Mouse (Mus musculus) ES-Bruce4 (cell line): Measurements from ENCODE around the gene Hypk. TPM values are rescaled to one million over a fixed set of nuclear protein-coding genes. Genes with fewer than 3 reads are reported as not detected.

Experiments
- H3K27ac ChIP-seq: 2 replicates; pipeline ENCODE4 v1.5.1; 2012; ENCODE audit warnings: low read length, inconsistent platforms; ENCODE audit not compliant: insufficient read depth
- H3K27me3 ChIP-seq: 2 replicates; pipeline ENCODE4 v1.6.1; 2012; ENCODE audit warnings: mild to moderate bottlenecking, low read length, inconsistent platforms; ENCODE audit not compliant: control insufficient read depth, poor library complexity, insufficient read depth, severe bottlenecking
- H3K36me3 ChIP-seq: 2 replicates; pipeline ENCODE4 v1.6.1; 2012; ENCODE audit warnings: inconsistent platforms, mild to moderate bottlenecking, low read length, moderate library complexity; ENCODE audit not compliant: control insufficient read depth, poor library complexity, insufficient read depth, severe bottlenecking
- H3K4me1 ChIP-seq: one replicate; pipeline ENCODE4 v1.8.1; 2011; ENCODE audit warnings: low read length; ENCODE audit not compliant: control insufficient read depth, insufficient read depth
- H3K4me3 ChIP-seq: 2 replicates; pipeline ENCODE4 v1.5.1; 2011; ENCODE audit warnings: low read depth, mild to moderate bottlenecking, low read length
- H3K9ac ChIP-seq: 2 replicates; pipeline ENCODE4 v1.6.1; 2012; ENCODE audit warnings: low read depth, mild to moderate bottlenecking, inconsistent platforms; ENCODE audit not compliant: poor library complexity, severe bottlenecking
- H3K9me3 ChIP-seq: replicated peaks from 2 replicates; pipeline ENCODE4 v1.6.1; 2012; ENCODE audit warnings: mild to moderate bottlenecking, low read length, inconsistent platforms; ENCODE audit not compliant: control insufficient read depth, poor library complexity, insufficient read depth, severe bottlenecking
- CTCF ChIP-seq: IDR thresholded peaks from one replicate; pipeline ENCODE4 v1.8.1; 2011; ENCODE audit warnings: low read depth, low read length
- EP300 ChIP-seq: IDR thresholded peaks from 2 replicates; pipeline ENCODE4 v1.6.1; 2011; ENCODE audit warnings: low read depth, low read length; ENCODE audit not compliant: insufficient read depth
- POLR2A ChIP-seq: IDR thresholded peaks from one replicate; pipeline ENCODE4 v1.8.1; 2011; ENCODE audit warnings: low read length; ENCODE audit not compliant: insufficient read depth
- polyA plus RNA-seq: library from polyadenylated mRNA; stranded (reverse); fragments of >200 nt; gene quantifications from 2 replicates; pipeline ENCODE4 v1.2.4, GENCODE M21; 2011; ENCODE audit warnings: low read depth; ENCODE audit not compliant: missing spikeins, insufficient read depth, insufficient read length

Gene Hypk
- polyA plus RNA-seq = 102 and 107 TPM in 2 replicates

- H3K27me3 ChIP-seq = no peaks in the 10 kb centered on the region
- H3K36me3 ChIP-seq = peaks cover 22% of the 10 kb centered on the region
- H3K4me3 ChIP-seq = no peak within 1 kb of the TSS
Observed at GRCm38 (mm10) chr2:121452990-121453389, at the start of gene Hypk. Hypk (plus strand) TSS chr2:121453290.

DNA sequence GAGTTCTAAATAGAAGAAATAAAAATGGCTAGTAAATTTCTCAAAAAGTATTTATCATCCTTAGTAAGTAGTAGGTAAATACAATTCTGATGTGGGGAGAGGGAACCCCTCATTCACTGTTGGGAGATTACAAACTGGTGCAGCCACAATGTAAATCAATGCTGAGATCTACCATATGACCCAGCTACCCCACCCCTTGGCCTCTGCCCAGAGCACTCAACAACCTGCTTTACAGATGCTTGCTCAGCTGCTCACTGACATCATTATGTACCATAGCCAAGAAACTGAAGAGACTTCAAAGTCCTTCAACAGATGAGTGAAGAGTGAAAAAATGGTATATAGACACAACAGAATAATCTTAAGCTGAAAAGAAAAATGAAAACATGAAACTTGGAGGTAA, 49.8 kb upstream of the Hypk start:
- Histone ChIP-seq H3K4me1 (no peaks in the 10 kb centered on the region), H3K27me3 (no peaks in the 10 kb centered on the region), H3K27ac (no peak overlapping the region), H3K9ac (no peak overlapping the region), H3K36me3 (no peaks in the 10 kb centered on the region), H3K9me3 (no peaks in the 10 kb centered on the region), H3K4me3 (no peak overlapping the region)
- TF ChIP-seq EP300 = no peak
- no peak for TF ChIP-seq POLR2A
- no peak for TF ChIP-seq CTCF

More at GRCm38 (mm10) chr2:121452990-121453389, at the start of gene Hypk:
- H3K27ac ChIP-seq = no peak within 1 kb of the TSS
- no peak within 1 kb of the TSS for H3K9ac ChIP-seq
- peaks cover 2% of the 10 kb centered on the region for H3K4me1 ChIP-seq
- H3K9me3 ChIP-seq = no peaks in the 10 kb centered on the region
- TF ChIP-seq CTCF (no peak), EP300 (no peak), POLR2A (no peak)

- Histone ChIP-seq H3K9me3 (no peaks in the 10 kb centered on the region), H3K27ac (no peak overlapping the region), H3K4me1 (no peaks in the 10 kb centered on the region), H3K36me3 (no peaks in the 10 kb centered on the region), H3K4me3 (no peak overlapping the region), H3K9ac (no peak overlapping the region), H3K27me3 (no peaks in the 10 kb centered on the region)
- peak; percentile 1 for TF ChIP-seq CTCF
- TF ChIP-seq EP300 = no peak
Observed at GRCm38 (mm10) chr2:121408160-121408559, 44.9 kb upstream of the Hypk start.

- Histone ChIP-seq H3K9me3 (no peaks in the 10 kb centered on the region), H3K36me3 (peaks cover 24% of the 10 kb centered on the region), H3K27ac (peak overlapping the region; percentile 78), H3K9ac (peak overlapping the region; percentile 96), H3K27me3 (no peaks in the 10 kb centered on the region), H3K4me1 (no peaks in the 10 kb centered on the region), H3K4me3 (peak overlapping the region; percentile 80)
- TF ChIP-seq POLR2A (no peak), CTCF (no peak), EP300 (no peak)
Observed at GRCm38 (mm10) chr2:121412843-121413386, 40.2 kb upstream of the Hypk start.

DNA sequence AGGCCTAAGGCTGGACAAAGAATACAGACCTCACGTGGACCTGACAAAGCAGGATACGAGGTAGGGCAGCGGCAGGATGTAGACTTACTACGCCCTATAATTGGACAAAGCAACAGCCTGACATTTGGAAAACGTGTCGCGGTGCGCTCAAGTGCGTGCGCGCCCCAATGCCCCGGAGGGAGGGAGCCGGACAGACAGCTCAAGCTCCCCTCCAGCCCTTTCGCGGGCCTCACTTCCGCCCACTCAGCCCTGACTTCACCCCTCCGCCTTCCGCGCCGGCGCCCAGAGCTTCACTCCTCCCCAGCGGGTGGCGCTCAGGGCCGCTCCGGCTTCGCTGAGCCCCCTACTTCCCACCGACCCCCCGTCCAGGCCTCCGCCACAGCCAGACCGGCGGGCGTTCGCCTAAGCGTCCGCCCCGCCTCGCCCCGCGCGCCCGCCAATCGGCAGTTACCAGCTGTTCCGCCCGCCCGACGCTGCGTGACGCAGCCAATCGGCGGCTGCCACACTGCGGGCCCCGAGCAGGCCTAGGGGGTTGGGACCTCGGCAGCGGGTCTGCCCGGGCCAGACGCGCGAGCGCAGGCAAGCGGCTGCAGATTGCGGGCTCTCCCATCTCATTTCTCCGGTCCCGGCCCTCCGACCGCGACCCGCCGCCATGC, 39.6 kb upstream of the Hypk start, which contains the start of the genes Pdia3 and Catsper2:
Gene Pdia3 (plus strand): TSS at position 389 of the 656 bp plus-strand sequence.
Gene Catsper2 (minus strand): TSS at position 406 of the 656 bp plus-strand sequence.
- no peaks in the 10 kb centered on the region for H3K4me1 ChIP-seq
- H3K9me3 ChIP-seq = no peaks in the 10 kb centered on the region
- TF ChIP-seq EP300 = 0 out of 2 replicates have a peak, but pooled peaks have one; percentile 43
- no peak for TF ChIP-seq CTCF
- peak; percentile 76 for TF ChIP-seq POLR2A
- H3K27ac ChIP-seq = peak within 1 kb of the TSS; percentile 88
- H3K27me3 ChIP-seq = no peaks in the 10 kb centered on the region
- H3K4me3 ChIP-seq = peak within 1 kb of the TSS; percentile 100
- peak within 1 kb of the TSS; percentile 96 for H3K9ac ChIP-seq
- peaks cover 28% of the 10 kb centered on the region for H3K36me3 ChIP-seq

GRCm38 (mm10) chr2:121414139-121414685, 38.9 kb upstream of the Hypk start:
- peak overlapping the region; percentile 96 for H3K9ac ChIP-seq
- peaks cover 35% of the 10 kb centered on the region for H3K36me3 ChIP-seq
- no peaks in the 10 kb centered on the region for H3K4me1 ChIP-seq
- peak overlapping the region; percentile 88 for H3K27ac ChIP-seq
- H3K4me3 ChIP-seq = peak overlapping the region; percentile 100
- no peaks in the 10 kb centered on the region for H3K9me3 ChIP-seq
- H3K27me3 ChIP-seq = no peaks in the 10 kb centered on the region
- TF ChIP-seq CTCF (no peak), EP300 (no peak), POLR2A (no peak)
